Mouse (Mus musculus) cerebellum, adult 2 months (tissue): ENCODE measurements around the gene Eloa.

Experiments
- CTCF ChIP-seq: fragments of 200-500 bp; IDR thresholded peaks from 2 replicates; pipeline ENCODE4 v1.5.1; 2011; ENCODE audit warnings: low read depth, mild to moderate bottlenecking, control low read depth, low read length, moderate library complexity, borderline replicate concordance; ENCODE audit not compliant: insufficient read depth
- POLR2A ChIP-seq: fragments of 200-500 bp; IDR thresholded peaks from 2 replicates; pipeline ENCODE4 v1.6.1; 2011; ENCODE audit warnings: low read length, control low read depth, borderline replicate concordance; ENCODE audit not compliant: insufficient read depth

DNA sequence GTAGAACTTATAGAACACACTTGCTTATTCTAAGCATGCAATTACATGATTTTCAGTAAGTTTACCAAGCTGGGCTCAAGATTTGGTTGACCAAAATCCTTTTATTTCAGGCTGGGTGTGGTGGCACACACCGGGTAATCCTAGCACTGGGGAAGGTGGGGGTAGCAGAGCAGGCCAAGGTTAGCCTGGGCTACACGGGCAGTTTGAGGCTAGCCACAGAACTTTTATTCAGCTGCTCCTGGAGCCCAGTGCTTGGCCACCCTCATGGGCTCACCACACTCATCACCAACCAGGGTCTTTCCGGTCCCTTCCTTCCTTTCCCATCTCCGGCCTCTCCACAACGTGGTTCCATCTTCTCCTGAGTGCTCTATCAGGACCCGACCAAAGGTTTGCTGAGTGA is 49.0 kb upstream of the Eloa start:
- TF ChIP-seq CTCF (no peak), POLR2A (no peak)
